Mouse (Mus musculus) forebrain, embryonic 11.5 days (tissue): Measurements from ENCODE around the gene Mapk8ip1. TPM values are rescaled to one million over a fixed set of nuclear protein-coding genes. Genes with fewer than 3 reads are reported as not detected.
A peak's percentile ranks its signal among the peaks of the same experiment; 100 is the strongest.

Experiments used
- ATAC-seq: fragments of 200-750 bp; cut with Nextera tagmentation; replicated peaks from 2 replicates; pipeline ENCODE4 v1.8.0; 2017; ENCODE audit warnings: moderate TSS enrichment; ENCODE audit not compliant: low FRiP score
- DNase-seq: peaks from one replicate; pipeline ENCODE4 v3.0.0-alpha.2; 2017; ENCODE audit warnings: low spot score
- H3K27ac ChIP-seq: fragments of 300-500 bp; sonication (generic); 2 replicates; pipeline ENCODE4 v1.5.1; 2014; ENCODE audit warnings: low read depth, low read length
- H3K27me3 ChIP-seq: fragments of 300-500 bp; sonication (generic); 2 replicates; pipeline ENCODE4 v1.6.1; 2014; ENCODE audit warnings: mild to moderate bottlenecking, low read length, mixed read lengths; ENCODE audit not compliant: control insufficient read depth, insufficient read depth
- H3K36me3 ChIP-seq: fragments of 300-500 bp; sonication (generic); 2 replicates; pipeline ENCODE4 v1.6.1; 2014; ENCODE audit warnings: mild to moderate bottlenecking, low read length, moderate library complexity, mixed read lengths; ENCODE audit not compliant: control insufficient read depth, insufficient read depth
- H3K4me1 ChIP-seq: fragments of 300-500 bp; sonication (generic); replicated peaks from 2 replicates; pipeline ENCODE4 v1.6.1; 2014; ENCODE audit warnings: low read length, mixed read lengths; ENCODE audit not compliant: control insufficient read depth, insufficient read depth
- H3K4me2 ChIP-seq: fragments of 300-500 bp; sonication (generic); 2 replicates; pipeline ENCODE4 v1.6.1; 2014; ENCODE audit warnings: low read depth, mild to moderate bottlenecking, low read length, moderate library complexity, mixed read lengths; ENCODE audit not compliant: severe bottlenecking
- H3K4me3 ChIP-seq: fragments of 300-500 bp; sonication (generic); 2 replicates; pipeline ENCODE4 v1.5.1; 2014; ENCODE audit warnings: low read depth, low read length
- H3K9ac ChIP-seq: fragments of 300-500 bp; sonication (generic); 2 replicates; pipeline ENCODE4 v1.6.1; 2014; ENCODE audit warnings: low read length
- H3K9me3 ChIP-seq: fragments of 300-500 bp; sonication (generic); 2 replicates; pipeline ENCODE4 v1.6.1; 2016; ENCODE audit warnings: low read length, mixed read lengths; ENCODE audit not compliant: control insufficient read depth
- WGBS: fragments of 180-500 bp; shearing (Covaris S2); extraction: QIAGEN DNeasy Blood & Tissue Kit; methylation state at CpG from one replicate; pipeline ENCODE4 v1.1.7; 2014; 5-methylcytosine and 5-hydroxymethylcytosine counted together
- polyA plus RNA-seq: library from polyadenylated mRNA; unstranded; fragments of >200 nt; fragmentation: Nextera tagmentation; extraction: Ambion mirVana; gene quantifications from 2 replicates; pipeline ENCODE4 v1.2.1, GENCODE M21; 2014

The Mapk8ip1 gene
- polyA plus RNA-seq, 1 experiment from 2014 or later, result 35.9 TPM

GRCm38 (mm10) chr2:92437875-92438274 lies 36.8 kb upstream of the Mapk8ip1 start:
- Histone ChIP-seq H3K9ac (no peak overlapping the region), H3K27ac (no peak overlapping the region), H3K4me3 (no peak overlapping the region), H3K4me1 (peaks cover 1% of the 10 kb centered on the region; the same call in 1 of the 2 replicates), H3K36me3 (no peaks in the 10 kb centered on the region), H3K27me3 (no peaks in the 10 kb centered on the region), H3K4me2 (peak overlapping the region; percentile 31), H3K9me3 (no peaks in the 10 kb centered on the region)
- ATAC-seq (no peak), DNase-seq (peak; percentile 90)
- 3% methylated on average over 5 of the region's 5 CpGs for WGBS

GRCm38 (mm10) chr2:92437366-92437765 lies 36.3 kb upstream of the Mapk8ip1 start:
- no peak for ATAC-seq
- WGBS, result 82% methylated on average over 4 of the region's 4 CpGs

GRCm38 (mm10) chr2:92435023-92435422 lies 34.0 kb upstream of the Mapk8ip1 start:
- Histone ChIP-seq H3K4me2 (0 out of 2 replicates have a peak overlapping the region, but pooled peaks have one; percentile 84), H3K9ac (no peak overlapping the region), H3K4me3 (no peak overlapping the region), H3K36me3 (no peaks in the 10 kb centered on the region), H3K27me3 (no peaks in the 10 kb centered on the region), H3K4me1 (peaks cover 11% of the 10 kb centered on the region), H3K9me3 (no peaks in the 10 kb centered on the region), H3K27ac (no peak overlapping the region)
- ATAC-seq, result no peak
- no peak for DNase-seq
- 50% methylated on average over 6 of the region's 6 CpGs for WGBS

More at GRCm38 (mm10) chr2:92437366-92437765, 36.3 kb upstream of the Mapk8ip1 start:
- no peak overlapping the region for H3K27ac ChIP-seq
- H3K4me2 ChIP-seq, result no peak overlapping the region
- H3K4me3 ChIP-seq, result no peak overlapping the region
- H3K36me3 ChIP-seq, result no peaks in the 10 kb centered on the region
- H3K9me3 ChIP-seq, result no peaks in the 10 kb centered on the region
- H3K27me3 ChIP-seq, result no peaks in the 10 kb centered on the region
- no peak overlapping the region for H3K9ac ChIP-seq
- DNase-seq, result no peak
- peaks cover 4% of the 10 kb centered on the region; the same call in 1 of the 2 replicates for H3K4me1 ChIP-seq

GRCm38 (mm10) chr2:92434375-92434745 lies 33.3 kb upstream of the Mapk8ip1 start:
- DNase-seq, result no peak
- peak overlapping the region; percentile 66 for H3K4me3 ChIP-seq
- peaks cover 11% of the 10 kb centered on the region for H3K4me1 ChIP-seq
- H3K9me3 ChIP-seq, result no peaks in the 10 kb centered on the region
- no peaks in the 10 kb centered on the region for H3K36me3 ChIP-seq
- no peaks in the 10 kb centered on the region for H3K27me3 ChIP-seq
- no peak for ATAC-seq
- peak overlapping the region; percentile 50; the same call in 1 of the 2 replicates for H3K9ac ChIP-seq
- no peak overlapping the region for H3K27ac ChIP-seq
- H3K4me2 ChIP-seq, result peak overlapping the region; percentile 84
- WGBS, result 8% methylated on average over 12 of the region's 12 CpGs

- peak within 1 kb of the TSS; percentile 70 for H3K9ac ChIP-seq
- H3K36me3 ChIP-seq, result no peaks in the 10 kb centered on the region
- under 1% methylated on average over 75 of the region's 76 CpGs for WGBS
- ATAC-seq (peak; percentile 99), DNase-seq (peak; percentile 99)
- peak within 1 kb of the TSS; percentile 84 for H3K4me2 ChIP-seq
- H3K27ac ChIP-seq, result no peak within 1 kb of the TSS
- no peaks in the 10 kb centered on the region for H3K27me3 ChIP-seq
- no peaks in the 10 kb centered on the region for H3K9me3 ChIP-seq
- peak within 1 kb of the TSS; percentile 66 for H3K4me3 ChIP-seq
- H3K4me1 ChIP-seq, result peaks cover 11% of the 10 kb centered on the region
Measured at GRCm38 (mm10) chr2:92433578-92434374, 32.7 kb upstream of the Mapk8ip1 start, which contains the start of gene Cry2. TSS of gene Cry2 (minus strand) at chr2:92434043.

GRCm38 (mm10) chr2:92432299-92433295 lies 31.5 kb upstream of the Mapk8ip1 start:
- WGBS, result 56% methylated on average over 17 of the region's 17 CpGs
- Histone ChIP-seq H3K4me1 (peaks cover 11% of the 10 kb centered on the region), H3K9ac (peak overlapping the region; percentile 70; the same call in 1 of the 2 replicates)

GRCm38 (mm10) chr2:92431611-92432179 lies 30.6 kb upstream of the Mapk8ip1 start:
- no peaks in the 10 kb centered on the region for H3K27me3 ChIP-seq
- peak overlapping the region; percentile 28; the same call in 1 of the 2 replicates for H3K9ac ChIP-seq
- H3K27ac ChIP-seq, result peak overlapping the region; percentile 25; the same call in 1 of the 2 replicates
- ATAC-seq (no peak), DNase-seq (no peak)
- peak overlapping the region; percentile 13; the same call in 1 of the 2 replicates for H3K4me3 ChIP-seq
- H3K9me3 ChIP-seq, result no peaks in the 10 kb centered on the region
- H3K4me2 ChIP-seq, result peak overlapping the region; percentile 84
- H3K36me3 ChIP-seq, result no peaks in the 10 kb centered on the region
- WGBS, result 33% methylated on average over 11 of the region's 11 CpGs
- peaks cover 11% of the 10 kb centered on the region for H3K4me1 ChIP-seq

More at GRCm38 (mm10) chr2:92432299-92433295, 31.5 kb upstream of the Mapk8ip1 start:
- peak overlapping the region; percentile 66 for H3K4me3 ChIP-seq
- DNase-seq, result no peak
- no peaks in the 10 kb centered on the region for H3K9me3 ChIP-seq
- no peak overlapping the region for H3K27ac ChIP-seq
- H3K27me3 ChIP-seq, result no peaks in the 10 kb centered on the region
- H3K36me3 ChIP-seq, result no peaks in the 10 kb centered on the region
- no peak for ATAC-seq
- peak overlapping the region; percentile 84 for H3K4me2 ChIP-seq
